Mouse (Mus musculus): ENCODE measurements around the gene Birc7. TPM values are rescaled to one million over a fixed set of nuclear protein-coding genes. Genes with fewer than 3 reads are reported as not detected.

The Birc7 gene
- polyA plus RNA-seq, 1 experiment, result not detected

DNA sequence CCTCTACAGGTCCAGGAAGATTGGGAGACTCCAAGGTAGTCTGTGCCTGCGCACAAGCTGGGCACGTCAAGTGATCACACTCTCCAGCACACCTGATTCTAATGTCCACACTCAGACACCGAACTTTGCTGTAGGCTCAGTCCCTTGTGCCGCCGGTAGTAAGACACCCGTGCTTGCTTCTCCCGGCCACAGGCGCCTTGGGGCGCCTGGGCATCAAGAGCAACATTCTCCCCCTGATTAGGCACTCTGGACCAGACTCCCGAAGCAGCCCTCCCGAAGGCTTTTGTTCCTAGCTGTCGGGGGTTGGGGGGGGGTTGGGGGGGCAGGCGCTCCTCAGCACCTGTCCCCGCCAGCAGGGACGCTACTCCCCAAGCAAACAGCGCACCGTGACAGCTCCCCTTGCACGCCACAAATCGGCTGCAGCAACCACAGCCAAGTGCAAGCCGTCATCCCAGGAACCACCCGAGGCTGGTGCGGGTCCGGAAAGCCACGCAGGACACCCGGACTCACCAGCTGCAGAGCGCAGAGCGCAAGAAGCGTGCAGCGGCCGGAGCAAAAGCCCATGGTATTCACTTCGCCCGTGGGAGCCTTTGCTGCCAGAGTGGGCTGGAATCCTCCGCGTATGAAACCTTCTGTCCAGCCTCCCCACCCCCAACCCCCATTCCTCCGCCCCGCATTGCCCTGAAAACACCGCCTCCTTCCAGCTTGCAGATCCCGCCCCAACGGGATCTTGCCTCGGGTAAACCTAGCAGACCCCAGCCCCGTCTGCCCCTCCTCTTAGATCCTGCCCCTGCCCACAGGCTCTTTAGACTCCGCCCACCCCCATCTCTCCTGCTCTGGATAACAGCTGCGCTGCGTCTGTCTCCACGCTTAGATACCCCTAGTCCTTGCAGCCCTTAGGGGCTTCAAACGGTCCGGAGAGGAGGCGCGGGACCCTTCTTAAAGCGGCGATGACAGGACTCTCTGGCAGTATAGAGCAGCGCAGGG is 25.5 kb downstream of the Birc7 start, which contains the start of gene Nkain4:
Nkain4 (minus strand) TSS at position 639 of the 987 bp plus-strand sequence.
- H3K4me1 ChIP-seq (ENCODE audit: control insufficient read depth, insufficient read depth, insufficient read length, low read length), result no peaks in the 10 kb centered on the region
- H3K27ac ChIP-seq (ENCODE audit: insufficient read depth, low read depth, low read length), result no peak within 1 kb of the TSS
- H3K27me3 ChIP-seq (ENCODE audit: control insufficient read depth, insufficient read depth, low read length), result 0 out of 2 replicates have a peak, but pooled peaks cover 7% of the 10 kb centered on the region
- no peak for TF ChIP-seq POLR2A (IDR thresholded peaks at IDR 0.05; ENCODE audit: low read depth, low read length)
- TF ChIP-seq CTCF (IDR thresholded peaks at IDR 0.05; ENCODE audit: extremely low read depth, insufficient read length, insufficient replicate concordance, low read depth, low read length), result 0 out of 2 replicates have a peak, but pooled peaks have one; percentile 8
- peak within 1 kb of the TSS; percentile 62 for H3K4me3 ChIP-seq (ENCODE audit: low read depth, low read length)
- 2% methylated on average over 52 of the region's 52 CpGs for WGBS
- no peaks in the 10 kb centered on the region for H3K36me3 ChIP-seq (ENCODE audit: control insufficient read depth, insufficient read depth, low read length)

DNA sequence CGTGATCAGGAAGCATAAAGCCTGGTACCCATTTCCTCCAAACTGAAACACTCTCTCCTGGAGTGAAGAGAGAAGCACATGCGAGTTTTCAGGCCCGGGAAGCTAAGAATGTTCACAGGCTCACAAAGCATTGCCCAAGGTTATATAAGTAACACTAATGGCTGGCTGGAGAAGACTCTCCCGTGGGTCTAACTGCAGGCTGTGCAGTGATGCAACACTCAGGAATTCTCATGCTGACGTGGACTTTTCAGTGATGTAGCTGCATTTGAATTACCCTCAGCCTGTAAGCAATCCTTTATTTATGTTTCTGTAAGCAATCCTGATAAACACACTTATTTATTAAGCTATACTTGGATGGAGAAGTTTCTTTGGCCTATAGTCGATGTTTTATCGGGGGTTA is 30.8 kb downstream of the Birc7 start:
- TF ChIP-seq CTCF (IDR thresholded peaks at IDR 0.05; ENCODE audit: extremely low read depth, insufficient read length, insufficient replicate concordance, low read depth, low read length) (no peak), POLR2A (IDR thresholded peaks at IDR 0.05; ENCODE audit: low read depth, low read length) (no peak)
- Histone ChIP-seq H3K4me1 (ENCODE audit: control insufficient read depth, insufficient read depth, insufficient read length, low read length) (peaks cover 22% of the 10 kb centered on the region; the same call in 1 of the 2 replicates), H3K4me3 (ENCODE audit: low read depth, low read length) (no peak overlapping the region), H3K27ac (ENCODE audit: insufficient read depth, low read depth, low read length) (no peak overlapping the region), H3K27me3 (ENCODE audit: control insufficient read depth, insufficient read depth, low read length) (0 out of 2 replicates have a peak, but pooled peaks cover 5% of the 10 kb centered on the region), H3K36me3 (ENCODE audit: control insufficient read depth, insufficient read depth, low read length) (no peaks in the 10 kb centered on the region)
- WGBS, result 75% methylated on average over 7 of the region's 7 CpGs

GRCm38 (mm10) chr2:180960187-180960586 is 31.4 kb downstream of the Birc7 start:
- no peak overlapping the region for H3K4me3 ChIP-seq (ENCODE audit: low read depth, low read length)
- WGBS, result 84% methylated on average over 3 of the region's 3 CpGs
- H3K27me3 ChIP-seq (ENCODE audit: control insufficient read depth, insufficient read depth, low read length), result no peaks in the 10 kb centered on the region
- peaks cover 22% of the 10 kb centered on the region; the same call in 1 of the 2 replicates for H3K4me1 ChIP-seq (ENCODE audit: control insufficient read depth, insufficient read depth, insufficient read length, low read length)
- H3K36me3 ChIP-seq (ENCODE audit: control insufficient read depth, insufficient read depth, low read length), result no peaks in the 10 kb centered on the region
- no peak for TF ChIP-seq CTCF (IDR thresholded peaks at IDR 0.05; ENCODE audit: extremely low read depth, insufficient read length, insufficient replicate concordance, low read depth, low read length)
- no peak for TF ChIP-seq POLR2A (IDR thresholded peaks at IDR 0.05; ENCODE audit: low read depth, low read length)
- no peak overlapping the region for H3K27ac ChIP-seq (ENCODE audit: insufficient read depth, low read depth, low read length)

DNA sequence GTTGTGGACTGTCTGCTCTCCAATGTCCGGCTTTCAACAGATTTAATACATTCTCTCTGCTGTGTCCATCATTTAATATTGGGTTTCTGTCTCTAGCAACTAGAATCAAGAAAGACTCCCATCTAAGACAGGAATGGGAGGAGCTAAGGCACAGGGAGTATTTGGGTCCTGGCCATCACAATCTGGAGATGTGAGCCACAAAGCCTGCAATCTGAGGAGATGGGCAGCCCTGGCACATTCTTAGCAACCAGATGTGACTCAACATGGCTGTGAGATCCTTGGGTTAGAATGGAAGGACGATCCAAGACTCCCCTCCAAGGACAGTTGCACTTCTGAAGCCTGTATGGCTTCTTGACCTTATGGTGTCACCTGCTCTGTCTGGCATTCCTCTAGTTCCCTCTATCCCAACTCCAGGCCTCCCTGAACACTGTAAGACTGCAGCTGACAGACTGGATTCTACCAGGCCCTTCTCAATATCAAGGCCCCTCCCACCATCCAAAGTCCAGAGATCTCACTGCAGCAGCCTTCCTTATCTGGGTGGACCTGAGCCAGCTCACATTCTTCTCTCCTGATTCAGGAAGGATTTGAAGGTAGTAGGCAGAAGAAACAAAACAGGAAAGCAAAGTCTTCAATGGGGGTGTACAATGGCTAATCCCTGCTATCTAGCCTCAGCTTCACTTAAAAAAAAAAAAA is 33.9 kb downstream of the Birc7 start:
- TF ChIP-seq CTCF (IDR thresholded peaks at IDR 0.05; ENCODE audit: extremely low read depth, insufficient read length, insufficient replicate concordance, low read depth, low read length) (no peak), POLR2A (IDR thresholded peaks at IDR 0.05; ENCODE audit: low read depth, low read length) (peak; percentile 25; the same call in 1 of the 2 replicates)
- WGBS, result 51% methylated on average over 2 of the region's 2 CpGs
- Histone ChIP-seq H3K4me1 (ENCODE audit: control insufficient read depth, insufficient read depth, insufficient read length, low read length) (peaks cover 22% of the 10 kb centered on the region; the same call in 1 of the 2 replicates), H3K4me3 (ENCODE audit: low read depth, low read length) (no peak overlapping the region), H3K27me3 (ENCODE audit: control insufficient read depth, insufficient read depth, low read length) (no peaks in the 10 kb centered on the region), H3K36me3 (ENCODE audit: control insufficient read depth, insufficient read depth, low read length) (no peaks in the 10 kb centered on the region), H3K27ac (ENCODE audit: insufficient read depth, low read depth, low read length) (peak overlapping the region; percentile 87)

DNA sequence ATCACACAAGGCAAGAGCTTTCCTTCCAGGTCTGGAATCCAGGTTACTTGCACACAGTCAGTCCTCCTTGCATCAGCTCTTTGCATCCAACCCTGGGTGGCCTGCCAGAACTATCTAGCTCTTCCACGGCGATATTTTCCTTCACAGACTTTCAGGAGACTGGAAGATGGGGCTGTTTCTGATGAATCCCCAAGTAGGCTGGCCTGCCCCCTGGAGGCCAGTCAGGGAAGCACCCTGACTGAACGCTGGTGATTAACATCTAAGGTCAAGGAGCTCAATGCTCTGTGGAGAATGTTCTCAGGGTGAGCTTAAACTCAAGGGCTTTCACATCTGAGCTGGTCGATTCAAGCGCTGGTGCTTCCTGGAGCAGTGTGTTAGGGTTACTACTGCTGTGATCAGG is 35.1 kb downstream of the Birc7 start:
- no peak overlapping the region for H3K4me3 ChIP-seq (ENCODE audit: low read depth, low read length)
- peaks cover 23% of the 10 kb centered on the region; the same call in 1 of the 2 replicates for H3K4me1 ChIP-seq (ENCODE audit: control insufficient read depth, insufficient read depth, insufficient read length, low read length)
- no peaks in the 10 kb centered on the region for H3K27me3 ChIP-seq (ENCODE audit: control insufficient read depth, insufficient read depth, low read length)
- 2% methylated on average over 5 of the region's 5 CpGs for WGBS
- TF ChIP-seq POLR2A (IDR thresholded peaks at IDR 0.05; ENCODE audit: low read depth, low read length) (no peak), CTCF (IDR thresholded peaks at IDR 0.05; ENCODE audit: extremely low read depth, insufficient read length, insufficient replicate concordance, low read depth, low read length) (peak; percentile 97; the same call in 1 of the 2 replicates)
- no peaks in the 10 kb centered on the region for H3K36me3 ChIP-seq (ENCODE audit: control insufficient read depth, insufficient read depth, low read length)
- H3K27ac ChIP-seq (ENCODE audit: insufficient read depth, low read depth, low read length), result peak overlapping the region; percentile 62

GRCm38 (mm10) chr2:180966092-180966882 is 37.5 kb downstream of the Birc7 start:
- no peaks in the 10 kb centered on the region for H3K27me3 ChIP-seq (ENCODE audit: control insufficient read depth, insufficient read depth, low read length)
- H3K36me3 ChIP-seq (ENCODE audit: control insufficient read depth, insufficient read depth, low read length), result peaks cover 9% of the 10 kb centered on the region
- H3K4me1 ChIP-seq (ENCODE audit: control insufficient read depth, insufficient read depth, insufficient read length, low read length), result peaks cover 24% of the 10 kb centered on the region; the same call in 1 of the 2 replicates
- WGBS, result 3% methylated on average over 14 of the region's 14 CpGs
- peak overlapping the region; percentile 96 for H3K4me3 ChIP-seq (ENCODE audit: low read depth, low read length)
- TF ChIP-seq CTCF (IDR thresholded peaks at IDR 0.05; ENCODE audit: extremely low read depth, insufficient read length, insufficient replicate concordance, low read depth, low read length), result no peak; the same call in 1 of the 2 replicates
- peak overlapping the region; percentile 99 for H3K27ac ChIP-seq (ENCODE audit: insufficient read depth, low read depth, low read length)
